Mouse (Mus musculus): ENCODE measurements around the gene Ankrd31. TPM values are rescaled to one million over a fixed set of nuclear protein-coding genes. Genes with fewer than 3 reads are reported as not detected.
A peak's percentile ranks its signal among the peaks of the same experiment; 100 is the strongest.
"Not testable (repeated sequence)": the region's sequence is repeated elsewhere in the genome, so short reads cannot be mapped to it uniquely, and the experiment has no call there.

The Ankrd31 gene
- polyA plus RNA-seq, 1 experiment = not detected

DNA sequence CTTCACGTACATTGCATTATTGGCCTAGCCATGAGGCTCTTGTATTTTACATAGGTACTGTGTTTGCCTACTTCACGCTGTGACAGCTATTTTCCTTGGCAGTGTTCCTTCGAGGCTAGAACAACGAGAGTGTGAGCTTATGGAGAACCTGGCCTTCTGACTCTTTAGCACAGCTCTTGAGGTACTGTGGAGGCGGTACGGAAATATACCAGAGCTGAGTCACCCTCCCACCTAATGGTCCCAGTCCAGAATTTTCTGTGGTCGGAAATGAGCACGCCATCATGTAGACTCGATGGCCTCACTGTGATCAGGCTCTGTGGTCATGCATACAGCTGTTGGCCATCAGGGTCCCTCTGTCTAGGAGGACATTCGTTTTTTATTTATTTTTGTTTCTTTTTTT, 191.6 kb downstream of the Ankrd31 start:
- Histone ChIP-seq H3K4me1 (ENCODE audit: control insufficient read depth, insufficient read depth, low read length) (no peaks in the 10 kb centered on the region; the same call in 1 of the 2 replicates), H3K4me3 (ENCODE audit: insufficient read depth, low read depth, low read length) (no peak overlapping the region), H3K27me3 (replicated peaks; ENCODE audit: control insufficient read depth, insufficient read depth, low read length) (no peaks in the 10 kb centered on the region), H3K36me3 (ENCODE audit: control insufficient read depth, insufficient read depth, low read length) (no peaks in the 10 kb centered on the region), H3K27ac (ENCODE audit: insufficient read depth, low read depth, low read length) (no peak overlapping the region)
- TF ChIP-seq CTCF (conservative IDR thresholded peaks at IDR 0.05; ENCODE audit: insufficient read depth, insufficient read length, low read depth, low read length) = no peak
- no peak for TF ChIP-seq POLR2A (IDR thresholded peaks at IDR 0.05; ENCODE audit: low read depth, low read length)
- WGBS = 78% methylated on average over 10 of the region's 10 CpGs
- DNase-seq = no peak

DNA sequence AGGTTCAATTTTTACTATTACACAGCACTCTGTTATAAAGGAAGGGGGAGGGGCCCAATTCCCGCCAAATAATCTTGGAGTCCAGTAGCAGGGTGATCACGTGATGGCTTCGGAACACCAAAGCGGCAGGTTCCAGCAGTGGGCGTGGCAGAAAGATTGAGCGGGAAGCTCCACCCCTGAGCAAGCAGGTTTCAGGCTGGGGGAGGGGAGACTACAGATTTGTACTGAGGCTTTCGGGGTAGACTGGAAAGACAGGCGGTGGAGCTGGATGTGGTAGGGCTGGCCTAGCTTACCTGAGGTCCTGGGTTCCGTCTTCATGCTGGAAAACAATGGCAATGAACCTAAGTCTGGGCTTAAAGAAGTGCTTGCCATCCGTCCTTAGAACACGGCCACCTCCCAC, 193.4 kb downstream of the Ankrd31 start:
- not testable (repeated sequence) for H3K27ac ChIP-seq (ENCODE audit: insufficient read depth, low read depth, low read length); H3K27me3 ChIP-seq (replicated peaks; ENCODE audit: control insufficient read depth, insufficient read depth, low read length); H3K4me3 ChIP-seq (ENCODE audit: insufficient read depth, low read depth, low read length); H3K36me3 ChIP-seq (ENCODE audit: control insufficient read depth, insufficient read depth, low read length); H3K4me1 ChIP-seq (ENCODE audit: control insufficient read depth, insufficient read depth, low read length); DNase-seq
- WGBS = 94% methylated on average over 11 of the region's 11 CpGs

DNA sequence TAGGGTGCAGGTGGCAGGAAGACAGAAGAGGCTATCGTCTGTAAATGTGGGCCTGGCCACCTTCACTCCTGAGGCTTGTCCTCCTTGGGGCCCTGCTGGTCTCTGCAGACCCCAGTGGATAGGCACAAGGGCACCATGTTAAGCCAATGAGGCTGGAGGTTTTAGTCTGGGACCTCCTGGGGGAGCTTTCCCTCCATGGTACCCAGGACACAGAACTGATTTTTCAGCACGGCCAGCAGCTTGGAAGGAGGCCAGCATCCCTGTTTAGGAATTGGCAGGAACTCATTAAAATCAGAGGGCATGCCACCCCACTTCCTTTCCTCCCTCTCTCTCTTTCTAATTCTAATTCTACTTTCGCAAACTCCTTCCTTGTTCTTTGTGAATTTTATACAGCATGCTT, 195.5 kb downstream of the Ankrd31 start:
- peak; percentile 66 for DNase-seq
- no peaks in the 10 kb centered on the region for H3K36me3 ChIP-seq (ENCODE audit: control insufficient read depth, insufficient read depth, low read length)
- no peak overlapping the region for H3K4me3 ChIP-seq (ENCODE audit: insufficient read depth, low read depth, low read length)
- WGBS = 29% methylated on average over 3 of the region's 3 CpGs
- H3K27ac ChIP-seq (ENCODE audit: insufficient read depth, low read depth, low read length) = no peak overlapping the region
- no peaks in the 10 kb centered on the region for H3K27me3 ChIP-seq (replicated peaks; ENCODE audit: control insufficient read depth, insufficient read depth, low read length)
- TF ChIP-seq POLR2A (IDR thresholded peaks at IDR 0.05; ENCODE audit: low read depth, low read length) = no peak
- TF ChIP-seq CTCF (conservative IDR thresholded peaks at IDR 0.05; ENCODE audit: insufficient read depth, insufficient read length, low read depth, low read length) = peak; percentile 15; the same call in 1 of the 2 replicates
- H3K4me1 ChIP-seq (ENCODE audit: control insufficient read depth, insufficient read depth, low read length) = no peaks in the 10 kb centered on the region

DNA sequence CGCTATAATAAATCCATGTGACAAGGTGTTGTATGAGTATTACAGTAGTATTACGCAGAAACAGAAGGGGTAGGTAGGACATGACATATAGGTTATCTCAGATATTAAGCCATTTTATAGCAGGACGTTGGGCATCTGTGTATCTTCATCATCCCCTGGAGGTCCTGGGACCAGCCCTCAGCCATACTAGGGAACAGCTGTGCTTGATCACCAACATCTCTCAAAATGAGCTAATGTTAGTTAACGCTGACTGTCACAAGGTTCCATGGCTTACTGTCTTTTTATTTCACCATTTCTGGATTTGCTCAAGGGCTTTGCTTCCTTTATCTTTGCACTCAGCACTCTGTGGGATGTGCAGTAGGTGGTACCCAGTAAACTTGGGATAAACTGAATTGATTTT, 197.7 kb downstream of the Ankrd31 start:
- no peak for TF ChIP-seq CTCF (conservative IDR thresholded peaks at IDR 0.05; ENCODE audit: insufficient read depth, insufficient read length, low read depth, low read length)
- TF ChIP-seq POLR2A (IDR thresholded peaks at IDR 0.05; ENCODE audit: low read depth, low read length) = no peak
- Histone ChIP-seq H3K27me3 (replicated peaks; ENCODE audit: control insufficient read depth, insufficient read depth, low read length) (no peaks in the 10 kb centered on the region), H3K4me1 (ENCODE audit: control insufficient read depth, insufficient read depth, low read length) (no peaks in the 10 kb centered on the region), H3K36me3 (ENCODE audit: control insufficient read depth, insufficient read depth, low read length) (no peaks in the 10 kb centered on the region), H3K4me3 (ENCODE audit: insufficient read depth, low read depth, low read length) (no peak overlapping the region), H3K27ac (ENCODE audit: insufficient read depth, low read depth, low read length) (no peak overlapping the region)
- DNase-seq = no peak
- 88% methylated on average over 4 of the region's 4 CpGs for WGBS

DNA sequence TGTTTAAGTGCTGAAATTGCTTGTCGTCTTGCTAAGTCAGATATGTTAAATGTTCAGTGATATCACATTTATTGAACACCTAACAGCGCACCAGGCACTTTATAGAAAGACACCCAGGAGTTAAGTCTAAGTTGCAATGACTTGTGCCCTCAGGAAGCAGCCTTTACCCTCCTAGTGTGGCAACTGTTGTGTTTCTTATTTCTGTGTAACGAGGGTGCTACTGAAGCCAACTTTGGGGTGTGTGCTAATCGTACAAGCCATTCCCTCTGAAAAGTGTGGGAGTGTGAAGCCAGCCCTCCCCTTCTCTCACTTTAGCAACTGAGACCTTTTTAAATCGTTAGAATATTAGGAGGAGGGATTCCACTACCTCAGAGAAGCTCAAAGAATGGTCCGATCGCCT, 199.7 kb downstream of the Ankrd31 start:
- Histone ChIP-seq H3K27ac (ENCODE audit: insufficient read depth, low read depth, low read length) (no peak overlapping the region), H3K4me3 (ENCODE audit: insufficient read depth, low read depth, low read length) (no peak overlapping the region), H3K36me3 (ENCODE audit: control insufficient read depth, insufficient read depth, low read length) (no peaks in the 10 kb centered on the region), H3K4me1 (ENCODE audit: control insufficient read depth, insufficient read depth, low read length) (no peaks in the 10 kb centered on the region), H3K27me3 (replicated peaks; ENCODE audit: control insufficient read depth, insufficient read depth, low read length) (no peaks in the 10 kb centered on the region)
- WGBS = 75% methylated on average over 7 of the region's 7 CpGs
- TF ChIP-seq POLR2A (IDR thresholded peaks at IDR 0.05; ENCODE audit: low read depth, low read length) (no peak), CTCF (conservative IDR thresholded peaks at IDR 0.05; ENCODE audit: insufficient read depth, insufficient read length, low read depth, low read length) (no peak)
- no peak for DNase-seq

DNA sequence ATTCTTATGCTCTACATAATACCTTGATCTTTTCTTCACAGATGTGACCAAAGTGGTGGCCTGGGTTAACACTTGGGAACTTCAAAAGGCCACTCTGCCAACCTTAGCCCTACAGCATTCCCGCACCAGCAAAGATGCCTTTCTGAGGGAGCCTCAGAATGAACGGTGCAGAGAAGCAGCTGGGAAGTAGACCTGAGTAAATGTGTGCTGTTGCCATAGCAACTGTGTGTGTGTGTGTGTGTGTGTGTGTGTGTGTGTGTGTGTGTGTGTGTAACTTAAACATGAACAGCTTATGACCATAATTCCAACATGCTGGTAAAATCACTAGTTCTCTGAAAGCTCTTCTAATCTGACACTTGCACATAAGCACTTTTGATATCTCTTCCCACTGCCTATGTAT, 203.8 kb downstream of the Ankrd31 start:
- no peak for DNase-seq
- 48% methylated on average over 2 of the region's 2 CpGs for WGBS
- no peaks in the 10 kb centered on the region for H3K27me3 ChIP-seq (replicated peaks; ENCODE audit: control insufficient read depth, insufficient read depth, low read length)
- TF ChIP-seq CTCF (conservative IDR thresholded peaks at IDR 0.05; ENCODE audit: insufficient read depth, insufficient read length, low read depth, low read length) = no peak
- TF ChIP-seq POLR2A (IDR thresholded peaks at IDR 0.05; ENCODE audit: low read depth, low read length) = no peak
- no peak overlapping the region for H3K4me3 ChIP-seq (ENCODE audit: insufficient read depth, low read depth, low read length)
- no peaks in the 10 kb centered on the region for H3K4me1 ChIP-seq (ENCODE audit: control insufficient read depth, insufficient read depth, low read length)
- H3K27ac ChIP-seq (ENCODE audit: insufficient read depth, low read depth, low read length) = no peak overlapping the region
- no peaks in the 10 kb centered on the region for H3K36me3 ChIP-seq (ENCODE audit: control insufficient read depth, insufficient read depth, low read length)

DNA sequence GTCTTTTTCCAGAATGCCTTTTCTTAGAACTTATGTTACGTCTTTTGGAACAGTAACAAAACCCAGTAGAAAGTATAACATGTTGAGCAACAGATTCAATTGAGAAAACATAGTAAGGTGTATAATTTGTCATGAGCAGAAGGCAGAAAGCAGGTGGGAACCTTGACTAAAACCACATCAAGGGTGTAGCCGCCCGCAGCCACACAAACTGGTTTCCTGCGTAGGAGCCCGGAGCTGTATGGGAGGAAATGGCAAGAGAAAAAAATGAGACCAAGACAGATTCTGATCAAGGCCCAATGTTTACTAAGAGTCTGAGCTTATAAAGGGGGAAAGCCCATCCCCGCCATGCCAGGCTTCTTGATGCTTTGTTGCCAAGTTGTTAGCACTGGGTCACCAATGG, 208.4 kb downstream of the Ankrd31 start:
- no peak for DNase-seq
- 79% methylated on average over 6 of the region's 6 CpGs for WGBS

More for the DNA sequence above, 208.4 kb downstream of the Ankrd31 start:
- no peaks in the 10 kb centered on the region for H3K4me1 ChIP-seq (ENCODE audit: control insufficient read depth, insufficient read depth, low read length)
- TF ChIP-seq POLR2A (IDR thresholded peaks at IDR 0.05; ENCODE audit: low read depth, low read length) = no peak
- no peak for TF ChIP-seq CTCF (conservative IDR thresholded peaks at IDR 0.05; ENCODE audit: insufficient read depth, insufficient read length, low read depth, low read length)
- H3K4me3 ChIP-seq (ENCODE audit: insufficient read depth, low read depth, low read length) = no peak overlapping the region
- no peaks in the 10 kb centered on the region for H3K27me3 ChIP-seq (replicated peaks; ENCODE audit: control insufficient read depth, insufficient read depth, low read length)
- no peaks in the 10 kb centered on the region for H3K36me3 ChIP-seq (ENCODE audit: control insufficient read depth, insufficient read depth, low read length)
- no peak overlapping the region for H3K27ac ChIP-seq (ENCODE audit: insufficient read depth, low read depth, low read length)

Other genes with a start within 250 kb of the Ankrd31 start
- gene Polk, start 205.7 kb upstream of the Ankrd31 start, polyA plus RNA-seq (2012; rRNA removed) = 1.7 and 1.9 TPM in 2 replicates
- gene Col4a3bp, start 205.7 kb upstream of the Ankrd31 start, polyA plus RNA-seq (2012; rRNA removed) = 13.1 and 13.6 TPM in 2 replicates
- gene Hmgcr, start 77.3 kb upstream of the Ankrd31 start, polyA plus RNA-seq (2012; rRNA removed) = 18.7 and 33.7 TPM in 2 replicates
- 1.2 and 1.3 TPM in 2 replicates for gene Gcnt4, start 176.4 kb downstream of the Ankrd31 start, polyA plus RNA-seq (2012; rRNA removed)

All from kidney, adult 2 months (tissue).